Mouse (Mus musculus): ENCODE data around the gene Zbtb8a. TPM values are rescaled to one million over a fixed set of nuclear protein-coding genes. Genes with fewer than 3 reads are reported as not detected.

Gene Zbtb8a
- polyA plus RNA-seq (2014; fragmentation: Illumina TruSeq; extraction: RNeasy Lipid Tissue Mini Kit (QIAGEN cat#74804); ENCODE audit: low read depth, low replicate concordance), result 1.0 TPM

DNA sequence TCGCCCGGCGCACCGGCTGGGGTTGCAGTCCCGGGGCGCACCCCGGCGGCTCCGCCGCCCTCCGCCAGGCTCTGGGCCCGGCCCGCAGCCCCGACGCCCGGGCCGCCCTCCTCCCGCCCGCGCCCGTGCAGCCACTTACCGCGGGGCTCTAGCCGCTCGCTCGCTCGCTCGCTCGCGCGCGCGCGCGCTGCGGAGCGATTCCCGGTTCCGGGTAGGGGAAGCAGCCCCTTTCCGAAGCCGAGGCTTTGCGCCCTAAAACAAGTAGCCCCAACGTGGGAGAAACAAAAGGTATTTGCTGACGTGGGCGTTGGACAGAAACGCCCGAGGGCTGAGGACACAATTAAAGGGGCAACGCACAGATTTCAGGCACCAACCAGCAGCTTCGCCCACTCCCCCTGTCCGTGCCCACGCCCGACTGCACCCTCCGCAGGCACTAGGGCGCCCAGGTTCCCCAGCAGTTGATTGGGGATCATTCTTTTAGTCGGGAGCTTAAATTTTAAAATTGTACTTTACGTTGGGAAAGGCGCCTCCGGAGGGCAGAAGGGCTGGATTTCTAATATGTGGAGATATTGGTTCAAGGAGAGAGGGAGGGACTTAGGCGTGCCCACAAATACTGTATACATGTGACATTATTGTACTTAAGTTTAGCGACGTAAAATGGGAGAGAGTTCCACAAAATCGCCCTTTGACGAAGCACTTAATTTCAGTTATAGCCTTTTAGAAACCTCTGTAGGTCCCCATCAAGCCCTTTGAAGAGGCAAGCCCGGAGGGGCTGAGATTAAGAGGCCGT lies at the start of gene Zbtb8a:
Gene Zbtb8a, minus strand, starts transcription at position 516 of the 790 bp plus-strand sequence.

DNA sequence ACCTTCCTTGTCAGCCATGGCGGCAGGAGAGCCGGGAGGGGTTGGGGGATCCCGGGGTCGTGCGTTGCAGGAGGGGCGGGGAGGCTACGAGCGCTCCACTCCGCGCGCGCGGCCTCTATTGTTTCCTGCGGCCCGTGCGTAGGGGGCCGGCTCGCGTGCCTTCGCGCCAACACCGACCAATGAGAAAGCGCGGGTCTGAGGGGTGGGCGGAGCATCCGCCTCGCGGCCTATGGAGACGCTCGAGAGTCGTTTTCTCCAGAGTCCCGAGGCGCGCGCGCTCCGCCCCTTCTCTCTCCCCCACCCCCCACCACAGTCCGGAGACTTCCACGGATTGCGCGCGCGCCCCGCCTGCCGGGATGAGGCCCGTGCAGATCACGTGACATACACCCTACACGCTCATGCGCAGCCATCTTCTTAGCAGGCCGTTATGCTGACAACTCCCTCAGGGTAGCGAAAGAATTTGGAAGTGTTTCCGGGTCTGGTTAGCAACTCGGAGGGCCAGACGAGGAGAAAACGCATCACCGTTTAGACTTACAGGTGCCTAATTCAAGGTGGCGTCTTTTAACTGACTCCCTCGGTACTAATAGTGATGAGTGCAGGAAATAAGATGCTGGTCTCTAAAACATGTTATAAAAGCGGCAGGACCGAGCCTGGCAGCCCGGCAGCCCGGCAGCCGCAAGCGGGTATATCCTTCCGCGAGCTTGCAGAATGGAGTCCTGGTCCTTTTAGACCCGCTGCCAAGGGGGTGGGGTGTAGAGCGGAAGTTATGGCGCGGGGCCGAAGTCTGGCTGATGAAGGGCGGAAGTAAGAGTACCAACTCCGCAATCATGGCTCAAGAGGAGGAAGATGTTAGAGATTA lies 42.5 kb downstream of the Zbtb8a start, which contains the start of the genes Rbbp4 and Zbtb8os:
Gene Rbbp4, minus strand, starts transcription at position 155 of the 859 bp plus-strand sequence.
Gene Zbtb8os, plus strand, starts transcription at position 480 of the 859 bp plus-strand sequence.

Other genes starting within 250 kb of the Zbtb8a start
- 7.4 TPM for gene Fndc5, start 241.1 kb downstream of the Zbtb8a start, polyA plus RNA-seq (2014; fragmentation: Illumina TruSeq; extraction: RNeasy Lipid Tissue Mini Kit (QIAGEN cat#74804); ENCODE audit: low read depth, low replicate concordance)
- 116 TPM for gene S100pbp, start 188.4 kb downstream of the Zbtb8a start, polyA plus RNA-seq (2014; fragmentation: Illumina TruSeq; extraction: RNeasy Lipid Tissue Mini Kit (QIAGEN cat#74804); ENCODE audit: low read depth, low replicate concordance)
- 4.9 TPM for gene Yars, start 188.4 kb downstream of the Zbtb8a start, polyA plus RNA-seq (2014; fragmentation: Illumina TruSeq; extraction: RNeasy Lipid Tissue Mini Kit (QIAGEN cat#74804); ENCODE audit: low read depth, low replicate concordance)
- 0.06 TPM for gene C77080, start 116.7 kb downstream of the Zbtb8a start, polyA plus RNA-seq (2014; fragmentation: Illumina TruSeq; extraction: RNeasy Lipid Tissue Mini Kit (QIAGEN cat#74804); ENCODE audit: low read depth, low replicate concordance)
- gene Sync, start 90.5 kb downstream of the Zbtb8a start, polyA plus RNA-seq (2014; fragmentation: Illumina TruSeq; extraction: RNeasy Lipid Tissue Mini Kit (QIAGEN cat#74804); ENCODE audit: low read depth, low replicate concordance), result 0.35 TPM
- 172 TPM for gene Rbbp4, start 42.7 kb downstream of the Zbtb8a start, polyA plus RNA-seq (2014; fragmentation: Illumina TruSeq; extraction: RNeasy Lipid Tissue Mini Kit (QIAGEN cat#74804); ENCODE audit: low read depth, low replicate concordance)
- 79.2 TPM for gene Zbtb8os, start 42.4 kb downstream of the Zbtb8a start, polyA plus RNA-seq (2014; fragmentation: Illumina TruSeq; extraction: RNeasy Lipid Tissue Mini Kit (QIAGEN cat#74804); ENCODE audit: low read depth, low replicate concordance)
- 1.9 TPM for gene Zbtb8b, start 62.7 kb upstream of the Zbtb8a start, polyA plus RNA-seq (2014; fragmentation: Illumina TruSeq; extraction: RNeasy Lipid Tissue Mini Kit (QIAGEN cat#74804); ENCODE audit: low read depth, low replicate concordance)
- 12.7 TPM for gene Bsdc1, start 83.5 kb upstream of the Zbtb8a start, polyA plus RNA-seq (2014; fragmentation: Illumina TruSeq; extraction: RNeasy Lipid Tissue Mini Kit (QIAGEN cat#74804); ENCODE audit: low read depth, low replicate concordance)
- gene Tssk3, start 112.9 kb upstream of the Zbtb8a start, polyA plus RNA-seq (2014; fragmentation: Illumina TruSeq; extraction: RNeasy Lipid Tissue Mini Kit (QIAGEN cat#74804); ENCODE audit: low read depth, low replicate concordance), result 76.5 TPM
- not detected for gene Fam229a, start 113.1 kb upstream of the Zbtb8a start, polyA plus RNA-seq (2014; fragmentation: Illumina TruSeq; extraction: RNeasy Lipid Tissue Mini Kit (QIAGEN cat#74804); ENCODE audit: low read depth, low replicate concordance)
- 80.2 TPM for gene Marcksl1, start 135.5 kb upstream of the Zbtb8a start, polyA plus RNA-seq (2014; fragmentation: Illumina TruSeq; extraction: RNeasy Lipid Tissue Mini Kit (QIAGEN cat#74804); ENCODE audit: low read depth, low replicate concordance)
- 125 TPM for gene Hdac1, start 164.6 kb upstream of the Zbtb8a start, polyA plus RNA-seq (2014; fragmentation: Illumina TruSeq; extraction: RNeasy Lipid Tissue Mini Kit (QIAGEN cat#74804); ENCODE audit: low read depth, low replicate concordance)
- 0.55 TPM for gene Lck, start 195.5 kb upstream of the Zbtb8a start, polyA plus RNA-seq (2014; fragmentation: Illumina TruSeq; extraction: RNeasy Lipid Tissue Mini Kit (QIAGEN cat#74804); ENCODE audit: low read depth, low replicate concordance)
- not detected for gene Fam167b, start 200.4 kb upstream of the Zbtb8a start, polyA plus RNA-seq (2014; fragmentation: Illumina TruSeq; extraction: RNeasy Lipid Tissue Mini Kit (QIAGEN cat#74804); ENCODE audit: low read depth, low replicate concordance)
- 18.7 TPM for gene Eif3i, start 222.5 kb upstream of the Zbtb8a start, polyA plus RNA-seq (2014; fragmentation: Illumina TruSeq; extraction: RNeasy Lipid Tissue Mini Kit (QIAGEN cat#74804); ENCODE audit: low read depth, low replicate concordance)
- gene Tmem234, start 222.6 kb upstream of the Zbtb8a start, polyA plus RNA-seq (2014; fragmentation: Illumina TruSeq; extraction: RNeasy Lipid Tissue Mini Kit (QIAGEN cat#74804); ENCODE audit: low read depth, low replicate concordance), result 20.7 TPM
- gene Dcdc2b, start 236.1 kb upstream of the Zbtb8a start, polyA plus RNA-seq (2014; fragmentation: Illumina TruSeq; extraction: RNeasy Lipid Tissue Mini Kit (QIAGEN cat#74804); ENCODE audit: low read depth, low replicate concordance), result not detected
- gene Iqcc, start 241.0 kb upstream of the Zbtb8a start, polyA plus RNA-seq (2014; fragmentation: Illumina TruSeq; extraction: RNeasy Lipid Tissue Mini Kit (QIAGEN cat#74804); ENCODE audit: low read depth, low replicate concordance), result 11.5 TPM
- gene Ccdc28b, start 245.8 kb upstream of the Zbtb8a start, polyA plus RNA-seq (2014; fragmentation: Illumina TruSeq; extraction: RNeasy Lipid Tissue Mini Kit (QIAGEN cat#74804); ENCODE audit: low read depth, low replicate concordance), result 1.8 TPM